Mouse (Mus musculus): ENCODE data around the gene Pih1d2. TPM values are rescaled to one million over a fixed set of nuclear protein-coding genes. Genes with fewer than 3 reads are reported as not detected.

Gene Pih1d2
- total and polyA plus RNA-seq, 3 experiments = 0.31 to 0.66 TPM; not detected in 1

- no peak for DNase-seq
- 88% methylated on average over 6 of the region's 6 CpGs for WGBS
- intact Hi-C loops (cut with DNase I) = no loop called here
These were observed 15.0 kb downstream of the Pih1d2 start for GRCm38 (mm10) chr9:50632016-50632688.

GRCm38 (mm10) chr9:50633059-50633458 is 15.9 kb downstream of the Pih1d2 start:
- intact Hi-C loops (cut with DNase I) = no loop called here
- H3K36me3 ChIP-seq (ENCODE audit: control insufficient read depth, insufficient read depth, low read length) = no peaks in the 10 kb centered on the region; the same call in 1 of the 2 replicates

More at GRCm38 (mm10) chr9:50632016-50632688, 15.0 kb downstream of the Pih1d2 start:
- Histone ChIP-seq H3K4me1 (ENCODE audit: control insufficient read depth, insufficient read depth, low read length) (no peaks in the 10 kb centered on the region), H3K36me3 (ENCODE audit: control insufficient read depth, insufficient read depth, low read length) (no peaks in the 10 kb centered on the region; the same call in 1 of the 2 replicates), H3K79me2 (replicated peaks; ENCODE audit: control insufficient read depth, insufficient read depth, low read length) (no peaks in the 10 kb centered on the region), H3K27ac (no peak overlapping the region), H3K4me3 (no peak overlapping the region), H3K9ac (ENCODE audit: low read depth, low read length) (no peak overlapping the region), H3K27me3 (ENCODE audit: control insufficient read depth, insufficient read depth, low read length) (no peaks in the 10 kb centered on the region)
- TF ChIP-seq EP300 (IDR thresholded peaks at IDR 0.05; ENCODE audit: insufficient read depth, low read depth, low read length) (no peak), CTCF (IDR thresholded peaks at IDR 0.05) (peak; percentile 32; the same call in 1 of the 2 replicates)

GRCm38 (mm10) chr9:50634270-50634669 is 17.1 kb downstream of the Pih1d2 start:
- Histone ChIP-seq H3K27ac (no peak overlapping the region), H3K36me3 (ENCODE audit: control insufficient read depth, insufficient read depth, low read length) (no peaks in the 10 kb centered on the region; the same call in 1 of the 2 replicates), H3K79me2 (replicated peaks; ENCODE audit: control insufficient read depth, insufficient read depth, low read length) (no peaks in the 10 kb centered on the region), H3K27me3 (ENCODE audit: control insufficient read depth, insufficient read depth, low read length) (no peaks in the 10 kb centered on the region), H3K4me1 (ENCODE audit: control insufficient read depth, insufficient read depth, low read length) (no peaks in the 10 kb centered on the region), H3K9ac (ENCODE audit: low read depth, low read length) (no peak overlapping the region), H3K4me3 (no peak overlapping the region)
- DNase-seq = no peak
- 93% methylated on average over 11 of the region's 11 CpGs for WGBS
- intact Hi-C loops (cut with DNase I) = no loop called here
- TF ChIP-seq POLR2A (IDR thresholded peaks at IDR 0.05; ENCODE audit: insufficient read depth, low read depth, low read length) (no peak), CTCF (IDR thresholded peaks at IDR 0.05) (no peak), EP300 (IDR thresholded peaks at IDR 0.05; ENCODE audit: insufficient read depth, low read depth, low read length) (no peak)

More at GRCm38 (mm10) chr9:50633059-50633458, 15.9 kb downstream of the Pih1d2 start:
- H3K4me1 ChIP-seq (ENCODE audit: control insufficient read depth, insufficient read depth, low read length) = no peaks in the 10 kb centered on the region
- H3K4me3 ChIP-seq = no peak overlapping the region
- H3K79me2 ChIP-seq (replicated peaks; ENCODE audit: control insufficient read depth, insufficient read depth, low read length) = no peaks in the 10 kb centered on the region
- 65% methylated on average over 2 of the region's 2 CpGs for WGBS
- TF ChIP-seq CTCF (IDR thresholded peaks at IDR 0.05) = peak; percentile 50
- TF ChIP-seq EP300 (IDR thresholded peaks at IDR 0.05; ENCODE audit: insufficient read depth, low read depth, low read length) = no peak
- TF ChIP-seq POLR2A (IDR thresholded peaks at IDR 0.05; ENCODE audit: insufficient read depth, low read depth, low read length) = no peak
- H3K27ac ChIP-seq = no peak overlapping the region
- H3K27me3 ChIP-seq (ENCODE audit: control insufficient read depth, insufficient read depth, low read length) = no peaks in the 10 kb centered on the region
- no peak overlapping the region for H3K9ac ChIP-seq (ENCODE audit: low read depth, low read length)
- no peak for DNase-seq

GRCm38 (mm10) chr9:50646826-50647370 is 29.8 kb downstream of the Pih1d2 start:
- no peak overlapping the region for H3K4me3 ChIP-seq
- DNase-seq = no peak
- peaks cover 3% of the 10 kb centered on the region for H3K36me3 ChIP-seq (ENCODE audit: control insufficient read depth, insufficient read depth, low read length)
- H3K27me3 ChIP-seq (ENCODE audit: control insufficient read depth, insufficient read depth, low read length) = no peaks in the 10 kb centered on the region
- no peaks in the 10 kb centered on the region for H3K4me1 ChIP-seq (ENCODE audit: control insufficient read depth, insufficient read depth, low read length)
- H3K79me2 ChIP-seq (replicated peaks; ENCODE audit: control insufficient read depth, insufficient read depth, low read length) = no peaks in the 10 kb centered on the region
- TF ChIP-seq CTCF (IDR thresholded peaks at IDR 0.05) (no peak), POLR2A (IDR thresholded peaks at IDR 0.05; ENCODE audit: insufficient read depth, low read depth, low read length) (no peak), EP300 (IDR thresholded peaks at IDR 0.05; ENCODE audit: insufficient read depth, low read depth, low read length) (no peak)
- 69% methylated on average over 10 of the region's 10 CpGs for WGBS
- H3K27ac ChIP-seq = no peak overlapping the region
- no peak overlapping the region for H3K9ac ChIP-seq (ENCODE audit: low read depth, low read length)
- intact Hi-C loops (cut with DNase I) = no loop called here

- WGBS = 93% methylated on average over 10 of the region's 10 CpGs
- no peak for DNase-seq
- no peaks in the 10 kb centered on the region for H3K4me1 ChIP-seq (ENCODE audit: control insufficient read depth, insufficient read depth, low read length)
- intact Hi-C loops (cut with DNase I) = no loop called here
- no peaks in the 10 kb centered on the region for H3K79me2 ChIP-seq (replicated peaks; ENCODE audit: control insufficient read depth, insufficient read depth, low read length)
- H3K27me3 ChIP-seq (ENCODE audit: control insufficient read depth, insufficient read depth, low read length) = no peaks in the 10 kb centered on the region
- no peak overlapping the region for H3K9ac ChIP-seq (ENCODE audit: low read depth, low read length)
- H3K27ac ChIP-seq = no peak overlapping the region
- no peak for TF ChIP-seq CTCF (IDR thresholded peaks at IDR 0.05)
- no peak for TF ChIP-seq POLR2A (IDR thresholded peaks at IDR 0.05; ENCODE audit: insufficient read depth, low read depth, low read length)
- TF ChIP-seq EP300 (IDR thresholded peaks at IDR 0.05; ENCODE audit: insufficient read depth, low read depth, low read length) = no peak
- H3K4me3 ChIP-seq = no peak overlapping the region
- peaks cover 3% of the 10 kb centered on the region for H3K36me3 ChIP-seq (ENCODE audit: control insufficient read depth, insufficient read depth, low read length)
These were observed 33.4 kb downstream of the Pih1d2 start for GRCm38 (mm10) chr9:50650503-50650902.

- WGBS = 18% methylated on average over 5 of the region's 5 CpGs
- Histone ChIP-seq H3K36me3 (ENCODE audit: control insufficient read depth, insufficient read depth, low read length) (peaks cover 16% of the 10 kb centered on the region), H3K27ac (peak overlapping the region; percentile 95), H3K27me3 (ENCODE audit: control insufficient read depth, insufficient read depth, low read length) (no peaks in the 10 kb centered on the region), H3K4me1 (ENCODE audit: control insufficient read depth, insufficient read depth, low read length) (peaks cover 2% of the 10 kb centered on the region), H3K79me2 (replicated peaks; ENCODE audit: control insufficient read depth, insufficient read depth, low read length) (peaks cover 3% of the 10 kb centered on the region), H3K9ac (ENCODE audit: low read depth, low read length) (peak overlapping the region; percentile 88), H3K4me3 (peak overlapping the region; percentile 96)
- no peak for DNase-seq
- no peak for TF ChIP-seq CTCF (IDR thresholded peaks at IDR 0.05)
- no peak for TF ChIP-seq POLR2A (IDR thresholded peaks at IDR 0.05; ENCODE audit: insufficient read depth, low read depth, low read length)
- no peak for TF ChIP-seq EP300 (IDR thresholded peaks at IDR 0.05; ENCODE audit: insufficient read depth, low read depth, low read length)
- intact Hi-C loops (cut with DNase I) = loop anchor here (2.0 kb wide), 1 partner anchor 54 kb away; no protein-coding TSS in a partner anchor
These were observed 41.3 kb downstream of the Pih1d2 start for GRCm38 (mm10) chr9:50658391-50658790.
